Mouse (Mus musculus) kidney, embryonic 16.5 days (tissue): ENCODE data around the gene Cldn22. TPM values are rescaled to one million over a fixed set of nuclear protein-coding genes. Genes with fewer than 3 reads are reported as not detected.

Source experiments
- ATAC-seq: fragments of 200-750 bp; cut with Nextera tagmentation; 2 replicates; pipeline ENCODE4 v1.8.0; 2017; ENCODE audit warnings: moderate TSS enrichment; ENCODE audit not compliant: low FRiP score, low TSS enrichment
- H3K27ac ChIP-seq: fragments of 300-500 bp; sonication (generic); 2 replicates; pipeline ENCODE4 v1.5.1; 2014; ENCODE audit warnings: low read length
- H3K27me3 ChIP-seq: fragments of 300-500 bp; sonication (generic); 2 replicates; pipeline ENCODE4 v1.6.1; 2014; ENCODE audit warnings: low read length, control low read depth, mixed read lengths; ENCODE audit not compliant: insufficient read depth
- H3K36me3 ChIP-seq: fragments of 300-500 bp; sonication (generic); 2 replicates; pipeline ENCODE4 v1.6.1; 2014; ENCODE audit warnings: low read length, control low read depth, mixed read lengths; ENCODE audit not compliant: insufficient read depth
- H3K4me1 ChIP-seq: fragments of 300-500 bp; sonication (generic); 2 replicates; pipeline ENCODE4 v1.6.1; 2014; ENCODE audit warnings: low read length, control low read depth, mixed read lengths; ENCODE audit not compliant: insufficient read depth
- H3K4me2 ChIP-seq: fragments of 300-500 bp; sonication (generic); replicated peaks from 2 replicates; pipeline ENCODE4 v1.6.1; 2014; ENCODE audit warnings: low read depth, low read length
- H3K4me3 ChIP-seq: fragments of 300-500 bp; sonication (generic); 2 replicates; pipeline ENCODE4 v1.5.1; 2014; ENCODE audit warnings: mild to moderate bottlenecking, low read length
- H3K9ac ChIP-seq: fragments of 300-500 bp; sonication (generic); replicated peaks from 2 replicates; pipeline ENCODE4 v1.6.1; 2014; ENCODE audit warnings: low read length
- H3K9me3 ChIP-seq: fragments of 300-500 bp; sonication (generic); 2 replicates; pipeline ENCODE4 v1.6.1; 2016; ENCODE audit warnings: low read length, control low read depth
- whole genome bisulfite sequencing: fragments of 180-500 bp; shearing (Covaris S2); extraction: QIAGEN DNeasy Blood & Tissue Kit; methylation state at CpG from one replicate; pipeline ENCODE4 v1.1.7; 2014; 5-methylcytosine and 5-hydroxymethylcytosine counted together
- polyA plus RNA-seq: library from polyadenylated mRNA; unstranded; fragments of >200 nt; fragmentation: Nextera tagmentation; extraction: Ambion mirVana; gene quantifications from 2 replicates; pipeline ENCODE4 v1.2.1, GENCODE M21; 2015

Cldn22 gene
- polyA plus RNA-seq, 1 experiment from 2014 or later: not detected

GRCm38 (mm10) chr8:47874497-47875178 lies 50.4 kb downstream of the Cldn22 start:
- no peak overlapping the region for H3K4me3 ChIP-seq
- ATAC-seq: no peak
- no peaks in the 10 kb centered on the region; the same call in 1 of the 2 replicates for H3K4me1 ChIP-seq
- WGBS: 63% methylated on average over 13 of the region's 13 CpGs
- peaks cover 37% of the 10 kb centered on the region for H3K36me3 ChIP-seq
- H3K27ac ChIP-seq: no peak overlapping the region
- no peak overlapping the region for H3K9ac ChIP-seq
- no peaks in the 10 kb centered on the region for H3K27me3 ChIP-seq
- no peaks in the 10 kb centered on the region for H3K9me3 ChIP-seq
- no peak overlapping the region for H3K4me2 ChIP-seq

Other genes starting within 250 kb of the Cldn22 start
- 9.9 and 11.6 TPM in 2 replicates for gene Ing2, start 148.9 kb upstream of the Cldn22 start, polyA plus RNA-seq
- gene Cdkn2aip, start 110.5 kb upstream of the Cldn22 start, polyA plus RNA-seq: 28.0 and 28.8 TPM in 2 replicates
- not detected in 2 replicates for gene Cldn24, start 2.3 kb upstream of the Cldn22 start, polyA plus RNA-seq
- 16.7 and 17.9 TPM in 2 replicates for gene Wwc2, start 166.4 kb downstream of the Cldn22 start, polyA plus RNA-seq